Mouse (Mus musculus): ENCODE measurements around the gene Sh3bgrl. TPM values are rescaled to one million over a fixed set of nuclear protein-coding genes. Genes with fewer than 3 reads are reported as not detected.

Gene Sh3bgrl
- polyA plus RNA-seq, 1 experiment from 2014 or later, result 80.1 TPM

GRCm38 (mm10) chrX:109133500-109133899, 38.3 kb downstream of the Sh3bgrl start:
- Histone ChIP-seq H3K36me3 (no peaks in the 10 kb centered on the region), H3K9ac (no peak overlapping the region), H3K27me3 (replicated peaks) (no peaks in the 10 kb centered on the region), H3K4me1 (peaks cover 7% of the 10 kb centered on the region), H3K4me2 (no peak overlapping the region), H3K4me3 (no peak overlapping the region), H3K9me3 (no peaks in the 10 kb centered on the region), H3K27ac (replicated peaks) (no peak overlapping the region)
- 68% methylated on average over 2 of the region's 2 CpGs for WGBS
- no peak for ATAC-seq (ENCODE audit: extremely low read depth, insufficient number of reproducible peaks, low FRiP score, low TSS enrichment)

DNA sequence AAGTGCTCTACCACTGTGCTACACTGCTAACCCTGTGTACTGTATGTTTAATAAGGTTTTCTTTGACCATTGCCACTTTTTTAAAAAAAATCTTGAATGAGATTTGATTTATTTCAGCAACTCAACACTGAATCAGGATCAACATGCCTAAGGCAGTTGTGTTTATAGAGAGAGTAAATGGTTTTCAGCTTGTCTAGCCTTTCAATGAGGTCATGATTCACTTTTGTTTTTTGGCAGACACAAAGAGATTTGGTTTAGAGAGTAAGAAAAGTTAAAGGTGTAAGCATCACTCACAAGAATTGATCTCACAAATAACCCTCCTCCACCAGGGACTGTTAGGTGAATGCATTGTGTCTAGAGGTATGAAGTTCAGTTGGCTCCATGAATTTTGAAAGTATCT, 41.1 kb downstream of the Sh3bgrl start:
- H3K27ac ChIP-seq (replicated peaks), result no peak overlapping the region
- H3K9ac ChIP-seq, result no peak overlapping the region
- no peak overlapping the region for H3K4me2 ChIP-seq
- H3K27me3 ChIP-seq (replicated peaks), result no peaks in the 10 kb centered on the region
- no peak overlapping the region for H3K4me3 ChIP-seq
- peaks cover 7% of the 10 kb centered on the region for H3K4me1 ChIP-seq
- H3K9me3 ChIP-seq, result no peaks in the 10 kb centered on the region
- H3K36me3 ChIP-seq, result no peaks in the 10 kb centered on the region
- ATAC-seq (ENCODE audit: extremely low read depth, insufficient number of reproducible peaks, low FRiP score, low TSS enrichment), result no peak

DNA sequence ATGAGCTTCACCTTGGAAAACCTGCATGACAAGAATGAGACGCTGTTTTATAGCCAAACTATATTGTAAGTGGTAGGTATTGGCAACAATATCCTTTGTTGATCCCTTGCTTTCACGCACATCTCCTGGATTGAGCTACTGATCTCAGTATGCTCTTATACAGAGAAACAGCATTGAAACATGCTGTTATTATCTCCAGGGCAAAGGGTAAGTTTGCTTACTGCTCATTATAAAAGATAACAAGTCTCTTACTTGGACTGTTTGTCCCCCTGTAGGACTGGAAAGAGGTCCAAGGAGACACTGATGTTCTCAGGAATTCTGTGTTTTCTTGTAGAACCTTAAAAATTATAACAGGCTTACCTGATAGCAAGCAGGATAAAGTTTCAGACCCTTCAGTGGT, 41.7 kb downstream of the Sh3bgrl start:
- Histone ChIP-seq H3K9ac (no peak overlapping the region), H3K4me2 (no peak overlapping the region), H3K36me3 (no peaks in the 10 kb centered on the region), H3K27me3 (replicated peaks) (no peaks in the 10 kb centered on the region), H3K4me3 (no peak overlapping the region), H3K4me1 (peaks cover 9% of the 10 kb centered on the region), H3K9me3 (no peaks in the 10 kb centered on the region), H3K27ac (replicated peaks) (no peak overlapping the region)
- WGBS, result 73% methylated on average over 2 of the region's 2 CpGs
- ATAC-seq (ENCODE audit: extremely low read depth, insufficient number of reproducible peaks, low FRiP score, low TSS enrichment), result no peak

DNA sequence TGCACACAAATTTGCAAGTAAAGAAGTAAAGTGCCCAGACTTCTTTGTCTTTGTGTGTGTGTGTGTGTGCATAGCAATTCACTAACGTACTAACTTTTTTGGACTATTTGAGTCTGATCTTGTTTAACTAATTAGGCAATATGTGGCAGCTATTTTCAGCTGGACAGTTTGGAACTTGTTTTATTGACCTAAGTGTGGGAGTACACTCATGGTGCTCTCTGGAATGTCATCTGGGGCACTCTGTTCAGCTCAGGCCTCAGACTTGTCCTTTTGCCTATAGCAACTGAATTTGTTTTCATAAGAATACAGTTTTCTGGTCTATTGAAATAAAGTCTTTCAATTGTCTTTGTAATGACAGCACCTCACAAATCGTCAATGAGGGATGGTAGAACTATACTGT, 42.1 kb downstream of the Sh3bgrl start:
- H3K27ac ChIP-seq (replicated peaks), result no peak overlapping the region
- peaks cover 14% of the 10 kb centered on the region for H3K4me1 ChIP-seq
- no peak overlapping the region for H3K4me3 ChIP-seq
- 53% methylated on average over 2 of the region's 2 CpGs for WGBS
- H3K9me3 ChIP-seq, result no peaks in the 10 kb centered on the region
- no peak overlapping the region for H3K4me2 ChIP-seq
- no peak for ATAC-seq (ENCODE audit: extremely low read depth, insufficient number of reproducible peaks, low FRiP score, low TSS enrichment)
- H3K27me3 ChIP-seq (replicated peaks), result no peaks in the 10 kb centered on the region
- H3K36me3 ChIP-seq, result no peaks in the 10 kb centered on the region
- no peak overlapping the region for H3K9ac ChIP-seq

GRCm38 (mm10) chrX:109141337-109141870, 46.2 kb downstream of the Sh3bgrl start:
- 58% methylated on average over 1 of the region's 1 CpGs for WGBS
- Histone ChIP-seq H3K27ac (replicated peaks) (0 out of 2 replicates have a peak overlapping the region, but pooled peaks have one; percentile 32), H3K9ac (no peak overlapping the region), H3K4me2 (no peak overlapping the region), H3K27me3 (replicated peaks) (no peaks in the 10 kb centered on the region), H3K4me1 (peaks cover 21% of the 10 kb centered on the region), H3K4me3 (no peak overlapping the region), H3K9me3 (no peaks in the 10 kb centered on the region), H3K36me3 (no peaks in the 10 kb centered on the region)
- ATAC-seq (ENCODE audit: extremely low read depth, insufficient number of reproducible peaks, low FRiP score, low TSS enrichment), result no peak

- Histone ChIP-seq H3K9me3 (no peaks in the 10 kb centered on the region), H3K4me1 (peaks cover 15% of the 10 kb centered on the region), H3K4me2 (no peak overlapping the region), H3K27me3 (replicated peaks) (no peaks in the 10 kb centered on the region), H3K36me3 (no peaks in the 10 kb centered on the region), H3K27ac (replicated peaks) (peak overlapping the region; percentile 32; the same call in 1 of the 2 replicates), H3K9ac (no peak overlapping the region), H3K4me3 (no peak overlapping the region)
- ATAC-seq (ENCODE audit: extremely low read depth, insufficient number of reproducible peaks, low FRiP score, low TSS enrichment), result no peak
- 46% methylated on average over 4 of the region's 4 CpGs for whole genome bisulfite sequencing
Observed at GRCm38 (mm10) chrX:109142281-109142680, 47.1 kb downstream of the Sh3bgrl start.

DNA sequence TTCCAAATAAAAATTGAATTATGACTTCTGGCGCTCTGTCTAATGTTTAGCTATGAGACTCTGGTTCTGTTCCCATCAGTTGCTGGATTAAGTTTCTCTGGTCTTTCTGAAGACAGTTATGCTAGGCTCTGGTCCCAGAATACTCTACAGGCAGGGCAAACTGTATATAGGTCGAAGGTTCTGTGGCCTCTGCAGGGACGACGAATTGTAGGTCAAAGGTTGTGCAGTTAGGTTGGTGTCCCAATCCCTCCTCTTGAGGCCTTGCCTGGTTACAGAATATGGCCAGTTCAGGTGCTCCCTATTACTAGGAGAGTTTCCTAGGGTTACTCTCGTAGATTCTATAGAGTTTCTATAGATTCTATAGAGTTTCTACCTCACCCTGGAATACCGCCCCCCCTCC, 50.6 kb downstream of the Sh3bgrl start:
- H3K27me3 ChIP-seq (replicated peaks), result no peaks in the 10 kb centered on the region
- no peak overlapping the region for H3K9ac ChIP-seq
- H3K4me1 ChIP-seq, result peaks cover 14% of the 10 kb centered on the region
- no peaks in the 10 kb centered on the region for H3K36me3 ChIP-seq
- no peak for ATAC-seq (ENCODE audit: extremely low read depth, insufficient number of reproducible peaks, low FRiP score, low TSS enrichment)
- no peak overlapping the region for H3K4me3 ChIP-seq
- no peak overlapping the region for H3K27ac ChIP-seq (replicated peaks)
- WGBS, result 75% methylated on average over 6 of the region's 6 CpGs
- no peaks in the 10 kb centered on the region for H3K9me3 ChIP-seq
- H3K4me2 ChIP-seq, result no peak overlapping the region

- no peaks in the 10 kb centered on the region for H3K36me3 ChIP-seq
- no peak overlapping the region for H3K4me2 ChIP-seq
- H3K27me3 ChIP-seq (replicated peaks), result no peaks in the 10 kb centered on the region
- H3K9me3 ChIP-seq, result no peaks in the 10 kb centered on the region
- no peak overlapping the region for H3K4me3 ChIP-seq
- no peak for ATAC-seq (ENCODE audit: extremely low read depth, insufficient number of reproducible peaks, low FRiP score, low TSS enrichment)
- H3K9ac ChIP-seq, result no peak overlapping the region
- H3K27ac ChIP-seq (replicated peaks), result no peak overlapping the region
- peaks cover 9% of the 10 kb centered on the region for H3K4me1 ChIP-seq
- 85% methylated on average over 3 of the region's 3 CpGs for WGBS
Observed at GRCm38 (mm10) chrX:109147108-109147507, 51.9 kb downstream of the Sh3bgrl start.

GRCm38 (mm10) chrX:109151228-109151627, 56.1 kb downstream of the Sh3bgrl start:
- no peaks in the 10 kb centered on the region for H3K27me3 ChIP-seq (replicated peaks)
- H3K4me1 ChIP-seq, result no peaks in the 10 kb centered on the region
- 0 out of 2 replicates have a peak, but pooled peaks cover 8% of the 10 kb centered on the region for H3K36me3 ChIP-seq
- ATAC-seq (ENCODE audit: extremely low read depth, insufficient number of reproducible peaks, low FRiP score, low TSS enrichment), result no peak
- WGBS, result 90% methylated on average over 2 of the region's 2 CpGs
- no peak overlapping the region for H3K4me3 ChIP-seq
- no peak overlapping the region for H3K4me2 ChIP-seq
- no peak overlapping the region for H3K27ac ChIP-seq (replicated peaks)
- H3K9me3 ChIP-seq, result no peaks in the 10 kb centered on the region
- H3K9ac ChIP-seq, result no peak overlapping the region

GRCm38 (mm10) chrX:109160326-109160725, 65.2 kb downstream of the Sh3bgrl start:
- ATAC-seq (ENCODE audit: extremely low read depth, insufficient number of reproducible peaks, low FRiP score, low TSS enrichment), result no peak
- Histone ChIP-seq H3K36me3 (no peaks in the 10 kb centered on the region), H3K9ac (no peak overlapping the region), H3K27ac (replicated peaks) (no peak overlapping the region), H3K4me3 (no peak overlapping the region), H3K4me2 (no peak overlapping the region), H3K27me3 (replicated peaks) (no peaks in the 10 kb centered on the region), H3K9me3 (no peaks in the 10 kb centered on the region), H3K4me1 (no peaks in the 10 kb centered on the region)
- 79% methylated on average over 1 of the region's 1 CpGs for WGBS

- ATAC-seq (ENCODE audit: extremely low read depth, insufficient number of reproducible peaks, low FRiP score, low TSS enrichment), result no peak
- no peak overlapping the region for H3K27ac ChIP-seq (replicated peaks)
- H3K4me2 ChIP-seq, result no peak overlapping the region
- H3K4me3 ChIP-seq, result no peak overlapping the region
- H3K9ac ChIP-seq, result no peak overlapping the region
- no peaks in the 10 kb centered on the region for H3K36me3 ChIP-seq
- no peaks in the 10 kb centered on the region for H3K4me1 ChIP-seq
- 66% methylated on average over 4 of the region's 4 CpGs for WGBS
- H3K9me3 ChIP-seq, result no peaks in the 10 kb centered on the region
- no peaks in the 10 kb centered on the region for H3K27me3 ChIP-seq (replicated peaks)
Observed at GRCm38 (mm10) chrX:109160901-109161300, 65.7 kb downstream of the Sh3bgrl start.

DNA sequence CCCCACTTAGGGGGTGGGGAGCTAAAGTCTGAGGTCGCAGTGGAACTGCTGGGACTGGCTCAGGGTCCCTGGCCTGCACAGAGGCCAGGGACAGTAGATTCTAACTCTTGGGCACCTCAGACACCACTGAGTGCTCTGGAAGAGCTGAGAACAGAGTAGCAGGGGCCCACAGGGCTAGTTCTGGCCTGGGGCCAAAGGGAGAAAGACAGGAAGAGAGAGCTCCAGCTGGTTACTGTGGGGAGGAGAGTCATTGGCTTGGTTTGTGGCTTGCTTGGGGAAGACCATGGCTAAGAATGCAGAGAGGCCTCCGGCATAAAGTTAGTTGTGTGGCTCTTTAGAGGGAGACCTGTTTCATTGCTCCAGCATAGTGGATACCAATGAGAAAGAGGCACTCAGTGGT, 79.9 kb downstream of the Sh3bgrl start:
- H3K4me2 ChIP-seq, result no peak overlapping the region
- 49% methylated on average over 2 of the region's 2 CpGs for WGBS
- H3K9me3 ChIP-seq, result no peaks in the 10 kb centered on the region
- H3K4me1 ChIP-seq, result peaks cover 4% of the 10 kb centered on the region; the same call in 1 of the 2 replicates
- no peak for ATAC-seq (ENCODE audit: extremely low read depth, insufficient number of reproducible peaks, low FRiP score, low TSS enrichment)
- no peak overlapping the region for H3K4me3 ChIP-seq
- no peak overlapping the region for H3K27ac ChIP-seq (replicated peaks)
- no peaks in the 10 kb centered on the region for H3K27me3 ChIP-seq (replicated peaks)
- H3K36me3 ChIP-seq, result no peaks in the 10 kb centered on the region
- H3K9ac ChIP-seq, result no peak overlapping the region
